13 mouse cellular contexts compared by ENCODE assay signal in genomic region chr1:126391204-126391603, GRCm38 (mm10).
"Had no signal": no experiment of that assay in that cellular context is flagged by ENCODE, and none has a peak within 500 bp of the region (broad histone marks: within the 10 kb centered on the region; RNA-seq: fewer than 3 reads in every experiment).

No protein-coding gene starts in this region.

- H3K4me3 ChIP-seq: kidney, embryonic 15.5 days; left cerebral cortex, adult 2 months; limb, embryonic 15.5 days; liver, embryonic 12.5 days; lung, embryonic 15.5 days; midbrain, embryonic 13.5 days; myocyte; neural tube, embryonic 15.5 days had no signal

- H3K4me1 ChIP-seq: kidney, embryonic 15.5 days; limb, embryonic 15.5 days; liver, embryonic 12.5 days; midbrain, embryonic 13.5 days; neural tube, embryonic 15.5 days had no signal

- ATAC-seq: liver, embryonic 12.5 days; midbrain, embryonic 13.5 days had no signal

- H3K27me3 ChIP-seq: kidney, embryonic 15.5 days; limb, embryonic 15.5 days; liver, embryonic 12.5 days; lung, embryonic 15.5 days; midbrain, embryonic 13.5 days; neural tube, embryonic 15.5 days had no signal

- DNase-seq: kidney, adult 2 months; kidney, postnatal 25 days; right cerebral cortex, adult 18-20 months; right cerebral cortex, postnatal 25 days; thymus, postnatal 14 days had no signal

- H3K27ac ChIP-seq: kidney, embryonic 15.5 days; left cerebral cortex, adult 2 months; limb, embryonic 15.5 days; liver, embryonic 12.5 days; lung, embryonic 15.5 days; midbrain, embryonic 13.5 days; neural tube, embryonic 15.5 days had no signal

- H3K9me3 ChIP-seq: kidney, embryonic 15.5 days; limb, embryonic 15.5 days; liver, embryonic 12.5 days; lung, embryonic 15.5 days; midbrain, embryonic 13.5 days; neural tube, embryonic 15.5 days had no signal

- H3K36me3 ChIP-seq: kidney, embryonic 15.5 days; limb, embryonic 15.5 days; liver, embryonic 12.5 days; lung, embryonic 15.5 days; midbrain, embryonic 13.5 days; neural tube, embryonic 15.5 days had no signal

- H3K9ac ChIP-seq: kidney, embryonic 15.5 days; limb, embryonic 15.5 days; liver, embryonic 12.5 days; lung, embryonic 15.5 days; midbrain, embryonic 13.5 days; neural tube, embryonic 15.5 days had no signal

- H3K4me2 ChIP-seq: kidney, embryonic 15.5 days; limb, embryonic 15.5 days; liver, embryonic 12.5 days; lung, embryonic 15.5 days; midbrain, embryonic 13.5 days; neural tube, embryonic 15.5 days had no signal
